Comparison of ENCODE assay signal across 15 mouse cellular contexts in the genomic region with DNA sequence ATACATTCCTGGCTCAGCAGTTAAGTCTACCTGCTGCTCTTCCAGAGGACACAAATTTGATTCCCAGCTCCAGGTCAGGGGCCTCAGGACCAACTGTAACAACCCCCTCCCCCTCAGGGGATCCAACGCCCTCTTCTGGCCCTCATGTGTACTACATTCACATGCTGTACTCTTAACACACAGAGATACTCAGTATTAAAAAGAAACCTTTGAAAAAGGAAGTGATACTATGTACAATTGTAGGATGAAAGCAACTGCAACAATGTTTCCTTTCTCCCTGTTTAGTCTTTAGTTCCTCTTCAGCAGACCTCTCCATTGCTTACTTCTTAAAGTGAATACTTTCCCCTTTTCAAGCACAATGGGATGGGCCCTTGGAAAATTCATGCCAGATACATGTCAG. TPM values are rescaled to one million over a fixed set of nuclear protein-coding genes. Genes with fewer than 3 reads are reported as not detected.
DNase-seq lines count a peak whose midpoint lies in the region; ATAC-seq and TF ChIP-seq lines count a peak whose summit lies in the region.
"Had no signal": no experiment of that assay in that cellular context is flagged by ENCODE, and none has a peak within 500 bp of the region (broad histone marks: within the 10 kb centered on the region; RNA-seq: fewer than 3 reads in every experiment).

No protein-coding gene starts in this region.

- no peak overlapping the region for H3K27ac ChIP-seq in heart, postnatal 0 days (ENCODE audit: low read depth)
- H3K27ac ChIP-seq in heart, embryonic 12.5 days (ENCODE audit: poor library complexity, severe bottlenecking): no peak overlapping the region
- no peak overlapping the region for H3K27ac ChIP-seq in lung, postnatal 0 days (ENCODE audit: low read length)
- H3K27ac ChIP-seq in forebrain, embryonic 16.5 days (ENCODE audit: low read length): no peak overlapping the region
- H3K27ac ChIP-seq: embryonic facial prominence, embryonic 10.5 days; stomach, embryonic 15.5 days had no signal

- H3K9me3 ChIP-seq in heart, postnatal 0 days (replicated peaks; ENCODE audit: control insufficient read depth, low read length): no peaks in the 10 kb centered on the region
- H3K9me3 ChIP-seq in heart, embryonic 12.5 days (replicated peaks): no peaks in the 10 kb centered on the region
- no peaks in the 10 kb centered on the region for H3K9me3 ChIP-seq in lung, postnatal 0 days (ENCODE audit: low read length)
- H3K9me3 ChIP-seq in forebrain, embryonic 16.5 days (ENCODE audit: control insufficient read depth, low read length): no peaks in the 10 kb centered on the region
- H3K9me3 ChIP-seq: embryonic facial prominence, embryonic 10.5 days; stomach, embryonic 15.5 days had no signal

- no peak for TF ChIP-seq EP300 in heart, postnatal 0 days (IDR thresholded peaks at IDR 0.05; ENCODE audit: low read depth)
- no peak for TF ChIP-seq EP300 in lung, postnatal 0 days (IDR thresholded peaks at IDR 0.05)

- no peak overlapping the region for H3K4me2 ChIP-seq in heart, postnatal 0 days (ENCODE audit: low read depth, low read length)
- H3K4me2 ChIP-seq in heart, embryonic 12.5 days: no peak overlapping the region
- H3K4me2 ChIP-seq in lung, postnatal 0 days (replicated peaks; ENCODE audit: low read depth, low read length): no peak overlapping the region
- H3K4me2 ChIP-seq in forebrain, embryonic 16.5 days (ENCODE audit: low read length): no peak overlapping the region
- H3K4me2 ChIP-seq: stomach, embryonic 15.5 days had no signal

- no peak overlapping the region for H3K9ac ChIP-seq in heart, postnatal 0 days (replicated peaks; ENCODE audit: low read depth, low read length)
- H3K9ac ChIP-seq in heart, embryonic 12.5 days: no peak overlapping the region
- no peak overlapping the region for H3K9ac ChIP-seq in lung, postnatal 0 days (replicated peaks; ENCODE audit: low read depth)
- no peak overlapping the region for H3K9ac ChIP-seq in forebrain, embryonic 16.5 days (replicated peaks; ENCODE audit: low read depth, low read length)
- H3K9ac ChIP-seq: stomach, embryonic 15.5 days had no signal

- no peak for ATAC-seq in heart, postnatal 0 days (ENCODE audit: insufficient read depth, low read depth)
- no peak for ATAC-seq in heart, embryonic 12.5 days (ENCODE audit: insufficient number of reproducible peaks, low FRiP score)
- ATAC-seq in lung, postnatal 0 days: no peak
- 0 out of 2 replicates have a peak, but pooled peaks have one; percentile 33 for ATAC-seq in monocyte, adult 5-6 weeks (replicated peaks; ENCODE audit: insufficient number of reproducible peaks, low FRiP score, low TSS enrichment, poor library complexity, severe bottlenecking)
- ATAC-seq in forebrain, embryonic 16.5 days: no peak

- no peak for DNase-seq in heart, postnatal 0 days (ENCODE audit: low spot score)
- no peak for DNase-seq in lung, postnatal 0 days (ENCODE audit: low spot score)
- no peak for DNase-seq in lung, adult 2 months
- peak; percentile 51 for DNase-seq in R1 (ENCODE audit: low read depth, low spot score)
- DNase-seq in adrenal gland, postnatal 10 days: no peak
- DNase-seq: cerebellum, adult 9-11 months; heart, adult 18-20 months; kidney, postnatal 10 days; lung, adult 18-20 months; right cerebral cortex, postnatal 25 days had no signal

- TF ChIP-seq POLR2A in lung, adult 2 months (IDR thresholded peaks at IDR 0.05; ENCODE audit: borderline replicate concordance, extremely low read depth, low read depth, low read length): no peak

- no peaks in the 10 kb centered on the region for H3K27me3 ChIP-seq in heart, postnatal 0 days (ENCODE audit: control insufficient read depth, insufficient read depth, low read length)
- H3K27me3 ChIP-seq in heart, embryonic 12.5 days (replicated peaks): no peaks in the 10 kb centered on the region
- no peaks in the 10 kb centered on the region for H3K27me3 ChIP-seq in lung, postnatal 0 days (replicated peaks; ENCODE audit: insufficient read depth, low read length)
- no peaks in the 10 kb centered on the region for H3K27me3 ChIP-seq in forebrain, embryonic 16.5 days (replicated peaks; ENCODE audit: control insufficient read depth, insufficient read depth, low read length)
- H3K27me3 ChIP-seq: stomach, embryonic 15.5 days had no signal

- H3K36me3 ChIP-seq in heart, postnatal 0 days (replicated peaks; ENCODE audit: control insufficient read depth, insufficient read depth, low read length): peaks cover 8% of the 10 kb centered on the region; the same call in 1 of the 2 replicates
- no peaks in the 10 kb centered on the region for H3K36me3 ChIP-seq in heart, embryonic 12.5 days
- no peaks in the 10 kb centered on the region for H3K36me3 ChIP-seq in lung, postnatal 0 days (ENCODE audit: insufficient read depth, low read length)
- no peaks in the 10 kb centered on the region for H3K36me3 ChIP-seq in forebrain, embryonic 16.5 days (ENCODE audit: control insufficient read depth, insufficient read depth)
- H3K36me3 ChIP-seq: embryonic facial prominence, embryonic 10.5 days; stomach, embryonic 15.5 days had no signal

- peak; percentile 8; the same call in 1 of the 2 replicates for TF ChIP-seq CTCF in heart, postnatal 0 days (IDR thresholded peaks at IDR 0.05; ENCODE audit: low read depth)
- TF ChIP-seq CTCF in lung, postnatal 0 days (IDR thresholded peaks at IDR 0.05): peak; percentile 32
- TF ChIP-seq CTCF in lung, adult 2 months (IDR thresholded peaks at IDR 0.05; ENCODE audit: insufficient read depth, low read length): no peak

- no peak overlapping the region for H3K4me3 ChIP-seq in heart, postnatal 0 days (ENCODE audit: low read depth, low read length)
- no peak overlapping the region for H3K4me3 ChIP-seq in heart, embryonic 12.5 days
- no peak overlapping the region for H3K4me3 ChIP-seq in lung, postnatal 0 days (ENCODE audit: low read depth, low read length)
- no peak overlapping the region for H3K4me3 ChIP-seq in lung, adult 2 months (replicated peaks; ENCODE audit: extremely low read depth, low read depth, low read length)
- no peak overlapping the region for H3K4me3 ChIP-seq in forebrain, embryonic 16.5 days (replicated peaks; ENCODE audit: low read length)
- H3K4me3 ChIP-seq: embryonic facial prominence, embryonic 10.5 days; stomach, embryonic 15.5 days had no signal

- no peaks in the 10 kb centered on the region for H3K4me1 ChIP-seq in heart, postnatal 0 days (ENCODE audit: control insufficient read depth, insufficient read depth)
- H3K4me1 ChIP-seq in heart, embryonic 12.5 days (replicated peaks): peaks cover 10% of the 10 kb centered on the region; the same call in 1 of the 2 replicates
- no peaks in the 10 kb centered on the region for H3K4me1 ChIP-seq in lung, postnatal 0 days (ENCODE audit: insufficient read depth, low read depth, low read length)
- no peaks in the 10 kb centered on the region for H3K4me1 ChIP-seq in lung, adult 2 months (ENCODE audit: control insufficient read depth, insufficient read depth, low read length)
- 0 out of 2 replicates have a peak, but pooled peaks cover 3% of the 10 kb centered on the region for H3K4me1 ChIP-seq in forebrain, embryonic 16.5 days (replicated peaks; ENCODE audit: control insufficient read depth, insufficient read depth, low read length)
- H3K4me1 ChIP-seq: stomach, embryonic 15.5 days had no signal

- 27% methylated on average over 1 of the region's 1 CpGs for whole genome bisulfite sequencing in heart, postnatal 0 days
- WGBS in heart, embryonic 12.5 days: 33% methylated on average over 1 of the region's 1 CpGs
- WGBS in lung, postnatal 0 days: 28% methylated on average over 1 of the region's 1 CpGs
- WGBS in lung, adult 2 months: 26% methylated on average over 1 of the region's 1 CpGs
- WGBS in forebrain, embryonic 16.5 days: 43% methylated on average over 1 of the region's 1 CpGs

RNA-seq across cellular contexts. Expression of a gene that starts 52.4 kb away (rescaled TPM):
- 12.9 and 16.5 TPM in 2 replicates for total RNA-seq in heart, postnatal 0 days (2014; rRNA removed; ENCODE audit: low replicate concordance)
- 5.6 and 6.6 TPM in 2 replicates for polyA plus RNA-seq in heart, postnatal 0 days (2015; fragmentation: Nextera tagmentation; extraction: Ambion mirVana)
- polyA plus RNA-seq in heart, embryonic 12.5 days (2016; fragmentation: Nextera tagmentation; extraction: Ambion mirVana): 25.0 and 25.8 TPM in 2 replicates
- polyA plus RNA-seq in lung, postnatal 0 days (2015; fragmentation: Nextera tagmentation; extraction: Ambion mirVana): 10.1 and 11.2 TPM in 2 replicates
- 8.2 and 8.5 TPM in 2 replicates for polyA plus RNA-seq in lung, adult 2 months (2012; rRNA removed)
- 29.2 to 43.8 TPM (median 32.3 TPM) in 3 replicates for total RNA-seq in monocyte, adult 5-6 weeks (2017)
- polyA plus RNA-seq in forebrain, embryonic 16.5 days (2015; fragmentation: Nextera tagmentation; extraction: Ambion mirVana): 21.2 and 21.5 TPM in 2 replicates
- 10 to 100 TPM; 75.4 to 77.1 TPM for total RNA-seq in adrenal gland, postnatal 10 days (2021)
